In the genomic region with DNA sequence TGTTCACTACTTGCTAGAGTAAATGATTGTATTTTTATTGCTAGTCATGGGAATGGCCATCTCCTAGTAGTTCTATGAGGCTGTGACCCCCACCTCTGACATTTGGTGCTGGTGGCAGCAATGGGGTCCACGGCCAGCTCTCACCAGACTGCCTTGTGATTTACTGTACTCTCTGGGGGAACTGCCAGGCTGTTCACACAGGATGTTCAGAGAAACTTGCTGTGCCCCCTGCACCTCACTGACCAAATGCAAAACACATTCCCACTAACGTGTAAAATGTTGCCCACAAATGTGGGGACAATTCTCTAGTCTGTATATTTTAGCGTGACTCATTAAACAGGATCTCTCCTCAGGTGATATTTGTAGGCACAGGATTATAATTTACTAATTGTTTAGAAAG, we compare ENCODE assay signal across 19 mouse cellular contexts. TPM values are rescaled to one million over a fixed set of nuclear protein-coding genes. Genes with fewer than 3 reads are reported as not detected.
DNase-seq lines count a peak whose midpoint lies in the region; TF ChIP-seq lines count a peak whose summit lies in the region.
"Had no signal": no experiment of that assay in that cellular context is flagged by ENCODE, and none has a peak within 500 bp of the region (broad histone marks: within the 10 kb centered on the region; RNA-seq: fewer than 3 reads in every experiment).

No protein-coding gene starts in this region.

- TF ChIP-seq CTCF in heart, adult 2 months (IDR thresholded peaks at IDR 0.05) = no peak
- no peak for TF ChIP-seq CTCF in spleen, adult 2 months (IDR thresholded peaks at IDR 0.05; ENCODE audit: extremely low read depth, insufficient read depth, insufficient read length, insufficient replicate concordance)
- no peak for TF ChIP-seq CTCF in CH12.LX (conservative IDR thresholded peaks at IDR 0.05 in 1 of 2, IDR thresholded peaks at IDR 0.05 in 1 of 2; ENCODE audit: low read depth in 2 of 2, low read length in 2 of 2)

- H3K4me2 ChIP-seq in CH12.LX (ENCODE audit: insufficient read depth, low read depth, poor library complexity, severe bottlenecking) = peak overlapping the region; percentile 91
- H3K4me2 ChIP-seq: embryonic facial prominence, embryonic 12.5 days; forebrain, embryonic 13.5 days; forebrain, embryonic 15.5 days had no signal

- no peak overlapping the region for H3K27ac ChIP-seq in heart, adult 2 months
- H3K27ac ChIP-seq in spleen, adult 2 months (ENCODE audit: insufficient read depth, low read length) = peak overlapping the region; percentile 30; the same call in 1 of the 2 replicates
- peak overlapping the region; percentile 96 for H3K27ac ChIP-seq in CH12.LX (ENCODE audit: insufficient read depth, low read depth)
- H3K27ac ChIP-seq: embryonic facial prominence, embryonic 10.5 days; embryonic facial prominence, embryonic 12.5 days; forebrain, embryonic 13.5 days; forebrain, embryonic 15.5 days had no signal

- H3K9ac ChIP-seq in heart, adult 2 months (ENCODE audit: low read depth, low read length) = no peak overlapping the region
- peak overlapping the region; percentile 94 for H3K9ac ChIP-seq in CH12.LX (ENCODE audit: insufficient read depth, low read depth)
- H3K9ac ChIP-seq: embryonic facial prominence, embryonic 12.5 days; forebrain, embryonic 13.5 days; forebrain, embryonic 15.5 days; forebrain, postnatal 0 days had no signal

- no peaks in the 10 kb centered on the region for H3K4me1 ChIP-seq in heart, adult 2 months (ENCODE audit: control insufficient read depth, insufficient read depth, low read length)
- peaks cover 11% of the 10 kb centered on the region; the same call in 1 of the 2 replicates for H3K4me1 ChIP-seq in spleen, adult 2 months (ENCODE audit: control insufficient read depth, insufficient read depth, insufficient read length)
- peaks cover 15 to 45% of the 10 kb centered on the region in 2 experiments for H3K4me1 ChIP-seq in CH12.LX (ENCODE audit: control insufficient read depth in 1 of 2, insufficient read depth in 2 of 2)
- H3K4me1 ChIP-seq: forebrain, embryonic 15.5 days had no signal

- TF ChIP-seq EP300 in heart, adult 2 months (IDR thresholded peaks at IDR 0.05; ENCODE audit: insufficient read depth, low read depth, low read length) = no peak
- no peak for TF ChIP-seq EP300 in CH12.LX (IDR thresholded peaks at IDR 0.05; ENCODE audit: low read length)

- no peaks in the 10 kb centered on the region for H3K9me3 ChIP-seq in CH12.LX (replicated peaks; ENCODE audit: low read length)
- H3K9me3 ChIP-seq: embryonic facial prominence, embryonic 10.5 days; embryonic facial prominence, embryonic 12.5 days; forebrain, embryonic 13.5 days; forebrain, embryonic 15.5 days had no signal

- TF ChIP-seq POLR2A in heart, adult 2 months (IDR thresholded peaks at IDR 0.05; ENCODE audit: insufficient read depth, low read depth, low read length) = no peak
- no peak for TF ChIP-seq POLR2A in spleen, adult 2 months (IDR thresholded peaks at IDR 0.05; ENCODE audit: low read depth, low read length)
- TF ChIP-seq POLR2A in CH12.LX (IDR thresholded peaks at IDR 0.05; ENCODE audit: low read depth, low read length) = 0 out of 2 replicates have a peak, but pooled peaks have one; percentile 33

- peak; percentile 27 for DNase-seq in heart, adult 11 months
- DNase-seq in heart, adult 2 months = no peak
- DNase-seq in spleen, adult 2 months (ENCODE audit: low read depth in 1 of 2, low spot score in 2 of 2) = peak in 1 of 2 experiments; percentile 12
- no peak for DNase-seq in spleen, adult 12 weeks (ENCODE audit: low spot score)
- DNase-seq in A20 (ENCODE audit: low read depth, low spot score) = peak; percentile 74
- DNase-seq in CH12.LX (ENCODE audit: extremely low read depth) = peak; percentile 56
- DNase-seq in kidney, adult 11 months = no peak
- no peak for DNase-seq in kidney, adult 8-10 months
- DNase-seq: adrenal gland, adult 2 months; adrenal gland, postnatal 10 days; adrenal gland, postnatal 25 days; cerebellum, adult 11 months; cerebellum, adult 9-11 months; forebrain, postnatal 0 days had no signal

- dilution Hi-C loops in CH12.LX (cut with MboI; ENCODE audit: extremely low pct_ligation_motif_present, extremely low pct_unique_long_range_greater_than_20kb, low sequenced_read_pairs) = no loop called here

- intact Hi-C loops in heart, adult 2 months (cut with DNase I) = no loop called here

- no peaks in the 10 kb centered on the region for H3K79me2 ChIP-seq in heart, adult 2 months (replicated peaks; ENCODE audit: control insufficient read depth, insufficient read depth, low read length)
- peaks cover 22% of the 10 kb centered on the region for H3K79me2 ChIP-seq in CH12.LX (replicated peaks; ENCODE audit: control insufficient read depth, extremely low read depth, insufficient read depth, poor library complexity, severe bottlenecking)

- 90% methylated on average over 3 of the region's 3 CpGs for WGBS in heart, adult 2 months
- WGBS in spleen, adult 2 months = 35% methylated on average over 3 of the region's 3 CpGs

- no peaks in the 10 kb centered on the region for H3K27me3 ChIP-seq in heart, adult 2 months (ENCODE audit: control insufficient read depth, insufficient read depth, low read length)
- no peaks in the 10 kb centered on the region for H3K27me3 ChIP-seq in spleen, adult 2 months (ENCODE audit: control insufficient read depth, insufficient read depth, low read length)
- H3K27me3 ChIP-seq in CH12.LX (replicated peaks) = no peaks in the 10 kb centered on the region
- H3K27me3 ChIP-seq: embryonic facial prominence, embryonic 12.5 days; forebrain, embryonic 13.5 days; forebrain, embryonic 15.5 days had no signal

- in situ Hi-C loops in CH12.LX (cut with MboI; ENCODE audit: low pct_ligation_motif_present, low pct_unique_long_range_greater_than_20kb, low sequenced_read_pairs) = loop anchor here (10.0 kb wide), 2 partner anchors 137 to 217 kb away; partner anchors contain the start of gene Phip

- no peak for TF ChIP-seq RAD21 in CH12.LX (IDR thresholded peaks at IDR 0.05; ENCODE audit: low read depth, low read length)

- H3K4me3 ChIP-seq in heart, adult 2 months = no peak overlapping the region
- no peak overlapping the region for H3K4me3 ChIP-seq in spleen, adult 2 months (ENCODE audit: extremely low read depth, insufficient read depth, insufficient read length)
- peak overlapping the region; percentile 57 to 64 (median 58) for H3K4me3 ChIP-seq in CH12.LX (replicated peaks in 1 of 3; ENCODE audit: low read depth in 2 of 3, low read length in 2 of 3, poor library complexity in 1 of 3)
- H3K4me3 ChIP-seq: embryonic facial prominence, embryonic 10.5 days; embryonic facial prominence, embryonic 12.5 days; forebrain, embryonic 13.5 days; forebrain, embryonic 15.5 days had no signal

- H3K36me3 ChIP-seq in heart, adult 2 months (ENCODE audit: control insufficient read depth, insufficient read depth, low read length) = no peaks in the 10 kb centered on the region
- no peaks in the 10 kb centered on the region for H3K36me3 ChIP-seq in spleen, adult 2 months (ENCODE audit: control insufficient read depth, insufficient read depth, low read length)
- peaks cover 9 to 27% of the 10 kb centered on the region in 2 experiments for H3K36me3 ChIP-seq in CH12.LX (replicated peaks in 1 of 2; ENCODE audit: control insufficient read depth in 1 of 2, insufficient read depth in 1 of 2, low read length in 1 of 2)
- H3K36me3 ChIP-seq: embryonic facial prominence, embryonic 12.5 days had no signal

TF ChIP-seq in CH12.LX, 34 proteins besides CTCF, POLR2A, EP300 and RAD21:
- TF ChIP-seq MYC (IDR thresholded peaks at IDR 0.05; ENCODE audit: low read depth, low read length) (no peak), GABPA (IDR thresholded peaks at IDR 0.05; ENCODE audit: insufficient replicate concordance, low read depth, low read length) (no peak), MAX (IDR thresholded peaks at IDR 0.05; ENCODE audit: low read length) (no peak), BHLHE40 (IDR thresholded peaks at IDR 0.05; ENCODE audit: low read depth, low read length) (peak; percentile 79), MAZ (IDR thresholded peaks at IDR 0.05; ENCODE audit: low read depth, low read length) (0 out of 2 replicates have a peak, but pooled peaks have one; percentile 13)
TF ChIP-seq in CH12.LX: peak in this region for 2.

RNA-seq across cellular contexts. Expression of gene Hmgn3, which starts 34.7 kb away (rescaled TPM):
- total RNA-seq in heart, adult 2 months (2021) = 1 to 10 TPM; 6.2 to 7.4 TPM
- 5.7 and 11.0 TPM in 2 replicates for polyA plus RNA-seq in heart, adult 2 months (2012; rRNA removed)
- 4.9 and 6.6 TPM in 2 replicates for polyA plus RNA-seq in spleen, adult 2 months (2012; rRNA removed)
- total RNA-seq in CH12.LX (2012; rRNA removed) (50.8 and 63.3 TPM in 2 replicates), CH12.LX (2014; rRNA removed) (167 and 183 TPM in 2 replicates)
- polyA plus RNA-seq in CH12.LX (2012; ENCODE audit: insufficient read length, low read depth) = 98.1 and 121 TPM in 2 replicates
- total RNA-seq: MEL had no signal

Comparison
In these comparisons a context has a peak if more than half of its experiments do, and no peak if none do; other contexts are left out.
1. DNase-seq: peak in heart, adult 11 months (single experiment), A20 (single experiment) and CH12.LX (single experiment); none in heart, adult 2 months (0 of 2), spleen, adult 12 weeks (single experiment), kidney, adult 11 months (single experiment) and kidney, adult 8-10 months (0 of 2).
2. H3K4me3 ChIP-seq: peak in CH12.LX (3 of 3); none in heart, adult 2 months (single experiment) and spleen, adult 2 months (single experiment).